Mouse (Mus musculus): ENCODE results near the gene Bcl6. TPM values are rescaled to one million over a fixed set of nuclear protein-coding genes. Genes with fewer than 3 reads are reported as not detected.

Gene Bcl6
- polyA plus RNA-seq, 1 experiment: 13.1 TPM

DNA sequence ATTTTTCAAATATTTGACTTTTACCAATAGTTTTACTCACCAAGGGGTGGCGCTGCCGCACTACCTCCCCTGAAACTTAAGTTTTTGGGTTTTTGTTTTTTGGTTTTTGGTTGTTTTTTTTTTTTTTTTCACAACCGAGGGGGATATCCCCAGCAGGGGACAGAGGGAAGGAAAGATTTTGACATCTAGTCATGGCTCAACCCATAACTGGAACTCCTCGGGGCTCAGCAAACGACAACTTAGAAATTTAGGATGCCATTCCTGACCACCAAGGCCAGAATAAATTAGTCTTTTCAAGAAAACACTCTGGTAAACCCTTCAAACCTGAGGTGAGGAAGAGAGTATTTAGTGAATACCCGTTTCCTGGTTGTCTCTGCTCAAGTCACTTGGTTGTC is 3.2 kb downstream of the Bcl6 start:
- Histone ChIP-seq H3K27ac (ENCODE audit: insufficient read depth, low read length) (peak overlapping the region; percentile 53; the same call in 1 of the 2 replicates), H3K4me3 (ENCODE audit: insufficient read depth, low read length) (no peak overlapping the region; the same call in 1 of the 2 replicates), H3K4me1 (ENCODE audit: control insufficient read depth, insufficient read depth, low read length) (peaks cover 6% of the 10 kb centered on the region)

DNA sequence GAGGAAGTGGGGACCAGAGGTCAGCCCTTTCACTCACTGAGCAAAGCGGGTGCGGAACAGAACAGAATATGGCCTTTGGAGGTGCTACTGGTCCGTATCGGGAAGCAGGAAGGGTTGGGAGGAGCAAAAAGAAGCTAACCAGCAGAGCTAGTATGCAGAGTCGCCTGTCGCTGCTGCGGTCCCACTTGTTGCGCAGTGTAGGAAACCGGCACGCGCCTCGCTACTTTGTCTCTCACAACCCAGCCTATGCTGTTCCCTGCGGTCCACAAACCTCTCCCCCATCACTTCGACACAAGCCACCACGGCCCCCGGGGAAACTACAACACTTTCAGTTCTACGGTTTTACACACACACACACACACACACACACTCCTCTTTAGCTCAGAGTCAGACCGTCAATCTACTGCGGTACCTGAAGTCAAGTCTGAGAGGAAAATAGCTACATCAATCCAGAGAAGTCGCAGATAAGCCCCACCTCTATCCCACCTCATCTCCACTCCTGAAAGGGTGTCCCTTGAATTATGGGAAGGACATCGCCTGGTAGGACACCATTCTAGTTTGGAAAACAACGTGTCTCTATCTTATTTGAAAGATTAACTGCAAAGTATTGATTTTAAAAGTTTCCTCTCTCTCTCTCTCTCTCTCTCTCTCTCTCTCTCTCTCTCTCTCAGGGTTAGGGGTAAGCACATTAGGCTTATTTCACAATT is 3.7 kb downstream of the Bcl6 start:
- peak overlapping the region; percentile 51 for H3K4me3 ChIP-seq (ENCODE audit: insufficient read depth, low read length)
- H3K27ac ChIP-seq (ENCODE audit: insufficient read depth, low read length): peak overlapping the region; percentile 78
- peak; percentile 34; the same call in 1 of the 2 replicates for TF ChIP-seq POLR2A (IDR thresholded peaks at IDR 0.05; ENCODE audit: low read depth, low read length)
- TF ChIP-seq CTCF (IDR thresholded peaks at IDR 0.05; ENCODE audit: borderline replicate concordance, insufficient read depth, low read length): no peak
- H3K4me1 ChIP-seq (ENCODE audit: control insufficient read depth, insufficient read depth, low read length): peaks cover 10% of the 10 kb centered on the region; the same call in 1 of the 2 replicates

More for the DNA sequence above, 3.2 kb downstream of the Bcl6 start:
- TF ChIP-seq POLR2A (IDR thresholded peaks at IDR 0.05; ENCODE audit: low read depth, low read length): no peak
- no peak for TF ChIP-seq CTCF (IDR thresholded peaks at IDR 0.05; ENCODE audit: borderline replicate concordance, insufficient read depth, low read length)

DNA sequence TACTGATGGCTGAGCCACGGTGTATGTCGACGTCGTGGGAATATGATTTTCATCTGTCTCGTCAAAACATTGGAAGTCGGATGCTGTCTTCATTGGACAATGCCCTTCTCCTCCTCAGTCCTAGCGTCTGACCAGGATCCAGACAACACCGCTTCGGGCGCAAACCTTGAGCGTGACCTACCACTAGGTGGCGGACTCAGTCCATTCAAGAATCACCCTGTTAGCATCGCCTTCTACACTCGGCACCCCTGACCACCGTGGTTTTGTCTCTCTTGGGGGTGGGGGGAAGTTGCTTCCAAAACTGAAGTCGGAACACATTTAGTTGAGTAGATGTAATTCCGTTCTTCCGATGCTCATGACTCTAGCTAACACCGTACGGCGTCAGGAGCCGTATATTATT is 4.5 kb downstream of the Bcl6 start:
- peak overlapping the region; percentile 51 for H3K4me3 ChIP-seq (ENCODE audit: insufficient read depth, low read length)
- TF ChIP-seq CTCF (IDR thresholded peaks at IDR 0.05; ENCODE audit: borderline replicate concordance, insufficient read depth, low read length): peak; percentile 95; the same call in 1 of the 2 replicates
- TF ChIP-seq POLR2A (IDR thresholded peaks at IDR 0.05; ENCODE audit: low read depth, low read length): 0 out of 2 replicates have a peak, but pooled peaks have one; percentile 23
- peaks cover 10% of the 10 kb centered on the region; the same call in 1 of the 2 replicates for H3K4me1 ChIP-seq (ENCODE audit: control insufficient read depth, insufficient read depth, low read length)
- peak overlapping the region; percentile 78; the same call in 1 of the 2 replicates for H3K27ac ChIP-seq (ENCODE audit: insufficient read depth, low read length)

DNA sequence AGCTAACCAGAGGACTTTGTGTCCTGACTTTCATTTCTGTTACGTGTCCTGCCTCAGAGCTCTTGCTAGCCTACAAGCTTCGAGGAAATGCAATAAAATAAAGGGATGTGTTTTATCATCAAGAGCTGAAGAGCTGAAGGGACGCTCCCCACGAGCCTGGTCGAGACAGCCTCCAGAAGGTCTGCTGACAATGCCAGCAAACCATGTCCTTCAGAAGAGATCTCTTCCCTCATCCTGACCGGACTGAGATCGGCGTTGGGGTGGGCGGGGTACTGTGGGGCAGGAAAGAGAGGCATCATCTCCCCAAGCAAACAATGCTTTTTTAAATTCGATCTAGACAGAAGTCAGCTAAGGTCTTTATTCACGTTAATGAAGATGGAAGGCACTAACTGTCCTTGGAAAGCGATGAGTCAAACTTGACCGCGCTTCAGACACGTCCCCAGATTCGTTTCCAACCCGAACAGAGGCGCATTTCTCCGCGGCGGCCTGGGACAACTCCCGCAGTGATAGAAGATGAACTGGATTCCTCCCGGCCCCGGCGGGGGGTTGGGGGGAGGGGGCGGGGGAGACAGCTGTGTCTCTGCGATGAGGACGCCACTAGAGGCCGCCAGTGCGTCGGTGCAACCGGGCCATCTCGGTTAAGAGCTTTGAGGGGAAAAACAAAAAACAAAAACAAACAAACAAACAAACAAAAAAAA is 5.6 kb downstream of the Bcl6 start:
- peak overlapping the region; percentile 66 for H3K27ac ChIP-seq (ENCODE audit: insufficient read depth, low read length)
- H3K4me3 ChIP-seq (ENCODE audit: insufficient read depth, low read length): peak overlapping the region; percentile 19
- TF ChIP-seq POLR2A (IDR thresholded peaks at IDR 0.05; ENCODE audit: low read depth, low read length) (no peak), CTCF (IDR thresholded peaks at IDR 0.05; ENCODE audit: borderline replicate concordance, insufficient read depth, low read length) (peak; percentile 71; the same call in 1 of the 2 replicates)
- H3K4me1 ChIP-seq (ENCODE audit: control insufficient read depth, insufficient read depth, low read length): peaks cover 10% of the 10 kb centered on the region; the same call in 1 of the 2 replicates

DNA sequence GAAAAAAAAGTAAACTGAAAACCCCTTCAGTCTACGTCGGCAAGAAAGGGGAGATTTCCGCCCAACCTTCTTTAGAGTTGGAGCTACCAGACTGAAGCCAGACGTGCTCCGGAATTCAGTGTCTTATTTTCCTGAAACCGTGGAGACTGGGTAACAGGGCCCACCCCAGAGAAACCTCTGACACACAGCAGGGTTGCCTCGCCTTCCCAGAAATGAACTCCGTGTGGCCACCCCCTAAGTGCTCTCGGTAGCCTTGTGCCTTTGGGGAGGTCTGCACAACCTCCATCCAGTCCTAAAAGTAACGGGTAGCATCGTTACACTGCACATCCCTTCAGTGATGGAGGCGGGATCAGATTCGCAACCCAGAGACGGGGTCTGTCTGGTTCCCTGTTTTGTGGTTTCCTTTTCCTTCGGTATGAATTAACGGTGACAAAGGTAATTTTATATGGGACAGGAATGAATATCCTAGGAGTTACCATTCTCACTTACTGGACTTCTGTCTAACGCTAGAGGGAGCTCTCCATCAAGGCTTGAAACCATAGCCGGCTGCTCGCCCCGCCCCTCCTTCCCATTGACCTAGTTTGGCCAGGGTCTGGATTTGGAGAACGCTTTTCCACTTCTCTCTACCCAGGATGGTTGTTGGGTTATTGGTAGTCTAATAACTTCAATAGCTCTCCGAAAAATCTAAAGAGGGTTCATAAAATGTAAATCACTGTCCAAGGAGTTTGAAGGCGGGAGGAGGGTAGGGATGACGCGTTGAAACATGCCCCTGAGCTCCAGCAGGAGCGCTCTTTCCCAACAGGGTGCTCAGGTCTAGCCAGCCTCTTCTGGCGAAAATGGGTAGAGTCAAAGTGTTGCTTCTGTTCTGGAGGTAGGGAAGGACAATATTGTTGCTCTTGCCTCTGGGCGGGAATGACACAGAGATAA is 6.5 kb downstream of the Bcl6 start:
- Histone ChIP-seq H3K27ac (ENCODE audit: insufficient read depth, low read length) (peak overlapping the region; percentile 66), H3K4me3 (ENCODE audit: insufficient read depth, low read length) (peak overlapping the region; percentile 19), H3K4me1 (ENCODE audit: control insufficient read depth, insufficient read depth, low read length) (peaks cover 10% of the 10 kb centered on the region; the same call in 1 of the 2 replicates)
- TF ChIP-seq CTCF (IDR thresholded peaks at IDR 0.05; ENCODE audit: borderline replicate concordance, insufficient read depth, low read length) (peak; percentile 57), POLR2A (IDR thresholded peaks at IDR 0.05; ENCODE audit: low read depth, low read length) (no peak; the same call in 1 of the 2 replicates)

DNA sequence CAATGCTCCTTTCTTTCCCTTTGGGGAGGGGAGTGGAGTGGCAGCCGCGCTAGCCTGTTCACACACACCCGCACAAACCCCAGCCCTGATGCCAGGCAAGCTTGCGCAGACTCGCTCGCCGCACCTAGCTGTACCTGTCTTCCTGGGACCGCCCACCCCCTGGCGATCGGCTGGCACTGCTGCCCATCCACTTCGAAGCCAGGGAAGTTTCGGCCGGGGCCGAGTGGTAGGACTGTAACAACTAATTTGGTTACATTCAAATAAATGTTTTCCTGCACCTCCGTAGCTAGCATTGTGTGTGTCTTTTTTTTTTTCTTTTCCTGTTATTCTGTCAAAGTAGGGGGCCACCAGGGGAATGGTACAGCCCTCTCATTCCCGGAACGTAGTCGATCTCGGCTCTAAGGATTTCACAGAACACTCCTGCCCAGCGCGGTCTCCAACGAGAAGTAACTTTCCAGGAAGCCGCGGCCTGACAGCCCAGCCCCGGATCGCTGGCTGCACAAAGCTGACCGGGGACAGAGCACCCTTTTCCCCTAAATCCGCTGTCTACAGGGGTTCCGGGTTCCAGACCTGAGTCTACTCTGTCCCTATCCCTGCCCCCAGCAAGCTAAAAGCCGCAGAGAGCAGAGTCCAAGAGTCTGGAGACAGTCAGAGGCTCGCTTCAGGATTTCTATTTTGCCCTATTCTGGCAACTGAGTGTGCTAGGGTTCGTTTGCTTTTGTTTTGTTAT is 7.5 kb downstream of the Bcl6 start:
- peaks cover 10% of the 10 kb centered on the region; the same call in 1 of the 2 replicates for H3K4me1 ChIP-seq (ENCODE audit: control insufficient read depth, insufficient read depth, low read length)
- H3K27ac ChIP-seq (ENCODE audit: insufficient read depth, low read length): peak overlapping the region; percentile 3; the same call in 1 of the 2 replicates
- TF ChIP-seq POLR2A (IDR thresholded peaks at IDR 0.05; ENCODE audit: low read depth, low read length) (0 out of 2 replicates have a peak, but pooled peaks have one; percentile 10), CTCF (IDR thresholded peaks at IDR 0.05; ENCODE audit: borderline replicate concordance, insufficient read depth, low read length) (no peak)
- peak overlapping the region; percentile 28 for H3K4me3 ChIP-seq (ENCODE audit: insufficient read depth, low read length)

DNA sequence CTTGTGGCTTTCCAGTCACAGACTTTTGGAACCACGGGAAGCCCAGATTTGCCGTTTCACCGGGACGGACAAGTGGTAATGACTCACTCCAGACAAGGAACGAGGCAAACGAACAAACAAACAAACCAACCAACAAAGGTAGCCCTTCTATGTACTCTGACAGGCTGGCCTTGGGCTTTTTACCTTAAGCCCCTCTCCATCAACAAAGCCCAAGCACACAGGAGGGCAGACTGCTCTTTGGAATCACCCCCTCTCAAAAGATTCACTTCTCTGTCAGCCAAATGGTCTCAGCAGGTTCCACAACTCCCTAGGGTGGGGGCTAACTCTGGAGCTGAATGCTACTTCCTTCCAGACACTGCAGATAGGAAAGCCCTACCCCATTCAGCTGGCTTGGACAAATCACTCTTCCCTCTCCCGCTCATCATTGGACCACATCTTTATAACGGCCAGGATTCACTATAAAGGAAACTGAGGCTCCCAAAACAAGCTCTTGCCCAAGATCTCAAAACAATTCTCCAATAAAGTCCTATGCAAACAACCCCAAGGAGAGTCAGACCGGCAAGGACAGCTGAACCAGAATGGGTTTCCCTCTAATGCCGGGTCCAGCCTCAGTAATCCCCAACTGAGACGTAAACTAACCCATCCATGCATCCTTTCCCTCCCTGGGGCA is 8.3 kb downstream of the Bcl6 start:
- H3K4me3 ChIP-seq (ENCODE audit: insufficient read depth, low read length): no peak overlapping the region
- no peak for TF ChIP-seq POLR2A (IDR thresholded peaks at IDR 0.05; ENCODE audit: low read depth, low read length)
- no peak for TF ChIP-seq CTCF (IDR thresholded peaks at IDR 0.05; ENCODE audit: borderline replicate concordance, insufficient read depth, low read length)
- H3K4me1 ChIP-seq (ENCODE audit: control insufficient read depth, insufficient read depth, low read length): peaks cover 10% of the 10 kb centered on the region; the same call in 1 of the 2 replicates
- no peak overlapping the region for H3K27ac ChIP-seq (ENCODE audit: insufficient read depth, low read length)

DNA sequence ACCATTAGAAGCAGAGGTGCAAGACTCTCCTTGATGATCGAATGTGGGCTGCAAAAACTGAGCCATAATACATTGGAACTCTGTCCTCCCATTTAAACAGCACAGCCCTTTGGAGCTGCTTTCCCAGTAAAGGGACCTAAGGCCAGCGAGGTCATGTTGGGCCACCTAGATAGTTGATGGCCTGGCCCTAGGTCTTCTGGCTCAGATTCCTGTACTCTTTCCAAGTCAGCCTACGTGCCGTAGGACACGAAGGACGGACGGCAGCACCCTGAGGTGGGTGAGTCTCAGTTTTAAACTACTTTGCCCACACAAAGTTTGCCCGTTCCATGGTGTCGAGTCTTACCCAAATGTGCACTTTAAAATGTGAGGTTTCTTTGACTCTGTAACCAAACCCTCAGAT is 9.2 kb downstream of the Bcl6 start:
- Histone ChIP-seq H3K4me3 (ENCODE audit: insufficient read depth, low read length) (no peak overlapping the region), H3K27ac (ENCODE audit: insufficient read depth, low read length) (no peak overlapping the region), H3K4me1 (ENCODE audit: control insufficient read depth, insufficient read depth, low read length) (peaks cover 10% of the 10 kb centered on the region; the same call in 1 of the 2 replicates)
- TF ChIP-seq POLR2A (IDR thresholded peaks at IDR 0.05; ENCODE audit: low read depth, low read length): no peak
- TF ChIP-seq CTCF (IDR thresholded peaks at IDR 0.05; ENCODE audit: borderline replicate concordance, insufficient read depth, low read length): no peak

Data from embryonic fibroblast, embryonic 13.5 days (primary cell).